Mouse (Mus musculus) brown adipose tissue, adult 24 weeks (tissue): ENCODE data around the gene Cntn1. TPM values are rescaled to one million over a fixed set of nuclear protein-coding genes. Genes with fewer than 3 reads are reported as not detected.

ENCODE experiments used
- H3K27ac ChIP-seq: fragments of 200-500 bp; replicated peaks from 2 replicates; pipeline ENCODE4 v1.5.1; 2012; ENCODE audit warnings: low read depth, mild to moderate bottlenecking, low read length
- H3K4me1 ChIP-seq: fragments of 200-500 bp; 2 replicates; pipeline ENCODE4 v1.6.1; 2012; ENCODE audit warnings: low read length, mixed read lengths; ENCODE audit not compliant: control insufficient read depth, insufficient read depth, insufficient read length
- H3K4me3 ChIP-seq: fragments of 200-500 bp; 2 replicates; pipeline ENCODE4 v1.5.1; 2012; ENCODE audit warnings: low read depth, mild to moderate bottlenecking, low read length, moderate library complexity; ENCODE audit not compliant: insufficient read depth
- polyA plus RNA-seq: library from polyadenylated mRNA; stranded (reverse); fragments of >200 nt; gene quantifications from 2 replicates; pipeline ENCODE4 v1.2.4, GENCODE M21; 2012; ENCODE audit not compliant: missing spikeins, insufficient read depth, insufficient read length

The Cntn1 gene
- polyA plus RNA-seq: not detected in 2 replicates

GRCm38 (mm10) chr15:92050996-92051352 is at the start of gene Cntn1:
Gene Cntn1, plus strand, starts transcription at chr15:92051165.
- Histone ChIP-seq H3K4me3 (no peak within 1 kb of the TSS), H3K4me1 (no peaks in the 10 kb centered on the region), H3K27ac (no peak within 1 kb of the TSS)

- H3K4me1 ChIP-seq: no peaks in the 10 kb centered on the region
- H3K27ac ChIP-seq: no peak overlapping the region
- H3K4me3 ChIP-seq: no peak overlapping the region
Measured at GRCm38 (mm10) chr15:92001431-92001830, 49.5 kb upstream of the Cntn1 start.

- Histone ChIP-seq H3K4me3 (no peak overlapping the region), H3K4me1 (no peaks in the 10 kb centered on the region), H3K27ac (no peak overlapping the region)
Measured at GRCm38 (mm10) chr15:92012165-92013083, 38.5 kb upstream of the Cntn1 start.

- Histone ChIP-seq H3K4me3 (no peak overlapping the region), H3K4me1 (no peaks in the 10 kb centered on the region), H3K27ac (no peak overlapping the region)
Measured at GRCm38 (mm10) chr15:92034111-92034510, 16.9 kb upstream of the Cntn1 start.

GRCm38 (mm10) chr15:92042538-92042937 is 8.4 kb upstream of the Cntn1 start:
- no peak overlapping the region for H3K27ac ChIP-seq
- H3K4me3 ChIP-seq: no peak overlapping the region
- H3K4me1 ChIP-seq: no peaks in the 10 kb centered on the region

- no peak overlapping the region for H3K4me3 ChIP-seq
- no peaks in the 10 kb centered on the region for H3K4me1 ChIP-seq
Measured at GRCm38 (mm10) chr15:92046042-92046441, 4.9 kb upstream of the Cntn1 start.

GRCm38 (mm10) chr15:92048031-92048430 is 2.9 kb upstream of the Cntn1 start:
- H3K27ac ChIP-seq: no peak overlapping the region
- H3K4me1 ChIP-seq: no peaks in the 10 kb centered on the region
- H3K4me3 ChIP-seq: no peak overlapping the region

More at GRCm38 (mm10) chr15:92046042-92046441, 4.9 kb upstream of the Cntn1 start:
- H3K27ac ChIP-seq: no peak overlapping the region

GRCm38 (mm10) chr15:92048531-92048930 is 2.4 kb upstream of the Cntn1 start:
- Histone ChIP-seq H3K4me1 (no peaks in the 10 kb centered on the region), H3K27ac (no peak overlapping the region), H3K4me3 (no peak overlapping the region)

- Histone ChIP-seq H3K27ac (no peak overlapping the region), H3K4me3 (no peak overlapping the region), H3K4me1 (no peaks in the 10 kb centered on the region)
Measured at GRCm38 (mm10) chr15:92051353-92052132, 578 bp downstream of the Cntn1 start.

- Histone ChIP-seq H3K4me1 (no peaks in the 10 kb centered on the region), H3K27ac (no peak overlapping the region), H3K4me3 (no peak overlapping the region)
Measured at GRCm38 (mm10) chr15:92052133-92052463, 1.1 kb downstream of the Cntn1 start.

- H3K4me3 ChIP-seq: no peak overlapping the region
- no peaks in the 10 kb centered on the region for H3K4me1 ChIP-seq
- no peak overlapping the region for H3K27ac ChIP-seq
Measured at GRCm38 (mm10) chr15:92057553-92057952, 6.6 kb downstream of the Cntn1 start.

GRCm38 (mm10) chr15:92060986-92061385 is 10.0 kb downstream of the Cntn1 start:
- Histone ChIP-seq H3K4me3 (no peak overlapping the region), H3K4me1 (no peaks in the 10 kb centered on the region), H3K27ac (no peak overlapping the region)

- Histone ChIP-seq H3K4me3 (no peak overlapping the region), H3K4me1 (no peaks in the 10 kb centered on the region), H3K27ac (no peak overlapping the region)
Measured at GRCm38 (mm10) chr15:92079416-92079815, 28.5 kb downstream of the Cntn1 start.

GRCm38 (mm10) chr15:92085876-92086275 is 34.9 kb downstream of the Cntn1 start:
- no peak overlapping the region for H3K4me3 ChIP-seq
- H3K4me1 ChIP-seq: no peaks in the 10 kb centered on the region
- H3K27ac ChIP-seq: no peak overlapping the region

- no peaks in the 10 kb centered on the region for H3K4me1 ChIP-seq
Measured at GRCm38 (mm10) chr15:92087691-92088286, 36.8 kb downstream of the Cntn1 start.

More at GRCm38 (mm10) chr15:92087691-92088286, 36.8 kb downstream of the Cntn1 start:
- H3K27ac ChIP-seq: no peak overlapping the region
- no peak overlapping the region for H3K4me3 ChIP-seq
